Mouse (Mus musculus) cerebellum, postnatal 36 days (tissue): Measurements from ENCODE around the gene Arhgap8.

Experiments used
- DNase-seq, 2 experiments: peaks; one replicate each; pipeline ENCODE4 v3.0.0; 2021 to 2022; ENCODE audit warnings: mixed read lengths in 2 of 2

The Arhgap8 gene

DNA sequence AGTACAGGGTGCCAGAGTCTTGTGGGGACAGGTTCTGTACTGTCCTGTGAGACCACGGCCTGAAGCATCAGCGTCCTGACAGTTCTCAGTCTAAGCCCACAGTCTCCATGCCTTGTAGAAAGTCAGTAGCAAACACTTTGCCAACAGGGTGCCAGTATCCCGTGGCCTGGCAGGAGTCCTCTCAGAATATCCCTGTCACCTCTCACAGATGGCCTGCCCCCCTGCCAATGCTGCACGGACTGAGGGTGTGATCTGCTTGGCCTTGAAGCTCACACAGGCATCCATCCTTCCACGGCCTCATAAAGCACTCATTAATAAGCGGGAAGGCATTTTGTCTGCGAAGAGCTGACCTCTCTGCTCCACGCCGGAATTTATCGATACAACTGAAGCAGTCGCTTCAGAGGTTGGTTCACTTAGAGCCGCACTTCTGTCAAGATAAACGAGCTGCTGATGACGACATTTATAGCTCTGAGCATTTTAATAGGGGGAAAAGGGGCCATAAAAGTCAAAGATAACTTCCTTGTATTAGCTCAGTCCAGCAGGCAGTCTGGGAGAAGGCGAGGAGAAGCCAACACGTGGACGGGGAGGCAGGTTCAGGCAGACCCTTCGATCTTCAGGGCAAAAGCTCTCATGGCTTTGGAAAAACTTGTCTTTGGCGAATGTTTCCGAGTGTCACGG lies 89.6 kb downstream of the Arhgap8 start:
- peak; percentile 43 for DNase-seq

GRCm38 (mm10) chr15:84811126-84811525 lies 91.3 kb downstream of the Arhgap8 start:
- DNase-seq, result no peak

DNA sequence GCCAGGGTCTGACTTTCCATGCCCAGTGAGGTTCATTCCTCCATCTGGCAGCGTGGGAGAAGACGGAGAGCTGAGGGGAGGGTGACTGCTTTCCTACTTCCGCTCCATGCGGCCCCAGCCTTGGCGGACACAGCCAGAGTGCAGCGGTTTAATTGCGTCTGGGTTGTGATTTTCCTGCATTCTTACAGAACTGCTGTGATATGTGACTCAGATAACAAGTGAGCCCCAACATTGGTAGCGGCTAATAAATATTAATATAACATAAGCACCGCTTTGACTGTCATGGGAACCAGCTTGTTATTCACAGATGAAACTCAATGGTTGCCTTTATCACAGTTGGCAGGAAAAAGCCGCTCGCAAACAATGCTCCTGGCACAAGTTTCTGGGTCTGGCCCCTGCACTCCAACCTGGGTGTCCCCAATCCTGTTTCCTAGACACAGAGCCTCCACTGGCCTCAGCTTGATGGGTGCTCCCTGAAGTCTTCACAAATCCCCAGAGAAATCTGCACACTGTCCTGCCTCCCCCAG lies 93.0 kb downstream of the Arhgap8 start:
- DNase-seq, result no peak

DNA sequence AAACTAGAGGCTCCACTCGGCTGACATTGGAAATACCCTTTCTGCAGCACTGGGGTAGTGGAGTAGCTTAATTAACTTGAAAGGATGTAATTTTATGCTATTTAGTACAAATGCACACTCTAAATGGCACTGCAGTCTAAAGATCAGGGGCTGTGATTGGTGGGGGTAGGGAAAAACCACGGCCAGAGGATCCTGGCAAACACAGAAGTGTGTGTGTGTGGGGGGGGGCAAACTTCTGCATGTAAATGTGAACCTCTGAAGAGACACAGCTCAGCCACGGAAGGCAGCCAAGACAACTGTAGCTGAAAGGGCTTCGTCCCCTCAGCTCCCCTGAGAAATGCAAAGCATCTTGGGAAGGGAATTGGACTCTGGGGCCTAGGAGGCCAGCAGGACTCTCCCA lies 95.3 kb downstream of the Arhgap8 start:
- DNase-seq, result no peak

DNA sequence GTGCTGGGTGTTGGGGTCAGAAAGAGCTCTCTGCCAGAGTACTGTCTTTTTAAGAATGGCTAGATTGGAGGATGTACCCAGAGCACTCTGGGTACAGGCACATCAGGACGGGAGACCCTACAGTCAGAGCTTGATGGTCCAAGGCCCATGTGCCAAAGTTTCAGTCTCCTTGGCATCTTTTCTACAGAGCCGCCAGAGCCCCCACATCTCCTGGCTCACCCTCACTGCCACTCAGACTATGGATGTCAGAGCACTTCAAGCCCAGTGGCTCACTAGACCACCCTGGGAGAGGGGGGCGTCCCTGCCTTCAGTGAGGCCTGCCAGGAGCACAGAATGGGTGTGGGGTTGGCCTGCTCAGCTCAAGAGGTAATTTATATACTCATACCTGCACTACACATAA lies 97.7 kb downstream of the Arhgap8 start:
- DNase-seq, result no peak

- DNase-seq, result peak in 1 of 2 experiments; percentile 37
Measured at GRCm38 (mm10) chr15:84818284-84818683, 98.4 kb downstream of the Arhgap8 start.

DNA sequence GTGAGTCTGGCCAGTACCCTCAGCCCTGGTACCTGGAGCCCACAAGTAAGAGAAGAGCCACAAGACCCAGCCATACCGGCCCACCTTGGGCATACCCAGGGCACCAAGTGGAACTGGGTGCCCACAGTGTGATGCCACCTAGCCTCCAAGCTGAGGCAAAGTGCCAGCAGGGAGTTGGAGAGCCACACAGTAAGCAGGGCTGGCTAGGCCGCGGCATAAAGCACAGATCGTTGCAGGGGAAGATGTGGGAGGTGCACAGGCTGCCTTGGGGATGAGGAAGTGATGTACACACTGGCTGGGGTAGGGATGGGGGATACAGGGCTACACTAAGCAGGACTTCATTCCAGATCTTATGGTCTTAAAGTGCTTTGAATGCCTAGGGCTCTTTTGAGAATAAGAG lies 101.0 kb downstream of the Arhgap8 start:
- no peak for DNase-seq
